ENCODE assay signal across 9 mouse cellular contexts in the genomic region with DNA sequence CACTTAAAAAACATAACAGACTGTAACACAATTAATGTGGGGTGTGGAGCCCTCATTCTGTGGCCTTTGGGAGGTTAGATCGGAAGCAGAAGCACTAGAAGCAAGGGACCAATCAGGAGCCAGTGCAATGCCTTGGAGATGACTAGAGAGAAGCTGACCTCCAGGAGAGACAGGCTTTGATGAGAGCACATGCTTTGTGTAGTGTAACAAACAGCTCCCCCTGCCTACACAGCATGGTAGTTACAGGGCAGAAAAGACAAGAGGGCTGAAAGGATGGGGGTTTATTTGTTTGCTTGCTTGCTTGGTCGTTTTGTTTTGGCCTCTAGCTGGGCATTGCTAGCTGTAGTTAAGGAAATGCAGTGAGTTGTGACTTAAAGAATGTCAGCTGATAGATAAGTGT. TPM values are rescaled to one million over a fixed set of nuclear protein-coding genes. Genes with fewer than 3 reads are reported as not detected.
DNase-seq lines count a peak whose midpoint lies in the region; ATAC-seq and TF ChIP-seq lines count a peak whose summit lies in the region.
"Had no signal": no experiment of that assay in that cellular context is flagged by ENCODE, and none has a peak within 500 bp of the region (broad histone marks: within the 10 kb centered on the region; RNA-seq: fewer than 3 reads in every experiment).

No protein-coding gene starts in this region.

- no peaks in the 10 kb centered on the region for H3K9me3 ChIP-seq in heart, embryonic 11.5 days (replicated peaks; ENCODE audit: control insufficient read depth, low read length)
- H3K9me3 ChIP-seq in forebrain, embryonic 16.5 days (ENCODE audit: control insufficient read depth, low read length), result no peaks in the 10 kb centered on the region
- H3K9me3 ChIP-seq in limb, embryonic 11.5 days (ENCODE audit: control insufficient read depth, low read length), result no peaks in the 10 kb centered on the region
- H3K9me3 ChIP-seq in neural tube, embryonic 14.5 days (ENCODE audit: control insufficient read depth, low read length), result no peaks in the 10 kb centered on the region

- no peak for TF ChIP-seq POLR2A in heart, adult 2 months (IDR thresholded peaks at IDR 0.05; ENCODE audit: insufficient read depth, low read depth, low read length)
- no peak for TF ChIP-seq POLR2A in bone marrow, adult 2 months (IDR thresholded peaks at IDR 0.05; ENCODE audit: borderline replicate concordance, control insufficient read depth, low read depth, low read length)

- intact Hi-C loops in heart, adult 2 months (cut with DNase I), result loop anchor here (1.0 to 5.0 kb wide), 3 partner anchors 76 to 326 kb away; no protein-coding TSS in a partner anchor

- ATAC-seq in heart, embryonic 11.5 days (replicated peaks; ENCODE audit: insufficient number of reproducible peaks, low FRiP score, low TSS enrichment), result no peak
- peak; percentile 58; the same call in 1 of the 2 replicates for ATAC-seq in forebrain, embryonic 16.5 days
- ATAC-seq in limb, embryonic 11.5 days (ENCODE audit: insufficient number of reproducible peaks, low FRiP score, low TSS enrichment, low read depth), result no peak
- ATAC-seq in neural tube, embryonic 14.5 days (ENCODE audit: low read depth), result peak; percentile 66; the same call in 1 of the 2 replicates

- H3K4me3 ChIP-seq in heart, adult 2 months, result no peak overlapping the region
- no peak overlapping the region for H3K4me3 ChIP-seq in heart, embryonic 11.5 days (ENCODE audit: low read depth, low read length)
- H3K4me3 ChIP-seq in bone marrow, adult 2 months (replicated peaks; ENCODE audit: control insufficient read depth, low read depth, low read length), result no peak overlapping the region
- H3K4me3 ChIP-seq in forebrain, embryonic 16.5 days (replicated peaks; ENCODE audit: low read length), result no peak overlapping the region
- no peak overlapping the region for H3K4me3 ChIP-seq in limb, embryonic 11.5 days (ENCODE audit: low read depth, low read length)
- H3K4me3 ChIP-seq in neural tube, embryonic 14.5 days (ENCODE audit: low read depth, low read length), result no peak overlapping the region

- no peaks in the 10 kb centered on the region for H3K4me1 ChIP-seq in heart, adult 2 months (ENCODE audit: control insufficient read depth, insufficient read depth, low read length)
- H3K4me1 ChIP-seq in heart, embryonic 11.5 days (ENCODE audit: control insufficient read depth, insufficient read depth, low read length), result no peaks in the 10 kb centered on the region
- no peaks in the 10 kb centered on the region for H3K4me1 ChIP-seq in bone marrow, adult 2 months (ENCODE audit: control insufficient read depth, insufficient read depth, low read length)
- no peaks in the 10 kb centered on the region for H3K4me1 ChIP-seq in forebrain, embryonic 16.5 days (replicated peaks; ENCODE audit: control insufficient read depth, insufficient read depth, low read length)
- H3K4me1 ChIP-seq in limb, embryonic 11.5 days (ENCODE audit: control insufficient read depth, insufficient read depth, low read length), result no peaks in the 10 kb centered on the region
- no peaks in the 10 kb centered on the region for H3K4me1 ChIP-seq in neural tube, embryonic 14.5 days (ENCODE audit: control insufficient read depth, insufficient read depth, low read length)

- DNase-seq in heart, adult 2 months, result peak; percentile 19 to 30
- DNase-seq in CD4-positive helper T cell, adult 2 months (ENCODE audit: low read depth, low spot score), result peak; percentile 16
- DNase-seq in limb, embryonic 11.5 days (ENCODE audit: low spot score), result peak; percentile 41
- no peak for DNase-seq in ovary, adult 18-20 months (ENCODE audit: low spot score)

- TF ChIP-seq CTCF in heart, adult 2 months (IDR thresholded peaks at IDR 0.05), result peak; percentile 81
- peak; percentile 31 for TF ChIP-seq CTCF in bone marrow, adult 2 months (IDR thresholded peaks at IDR 0.05; ENCODE audit: control insufficient read depth, insufficient read depth, low read length)

- no peaks in the 10 kb centered on the region for H3K36me3 ChIP-seq in heart, adult 2 months (ENCODE audit: control insufficient read depth, insufficient read depth, low read length)
- no peaks in the 10 kb centered on the region for H3K36me3 ChIP-seq in heart, embryonic 11.5 days (ENCODE audit: control insufficient read depth, insufficient read depth, low read length)
- no peaks in the 10 kb centered on the region for H3K36me3 ChIP-seq in forebrain, embryonic 16.5 days (ENCODE audit: control insufficient read depth, insufficient read depth)
- H3K36me3 ChIP-seq in limb, embryonic 11.5 days (ENCODE audit: control insufficient read depth, insufficient read depth, low read length), result no peaks in the 10 kb centered on the region
- no peaks in the 10 kb centered on the region for H3K36me3 ChIP-seq in neural tube, embryonic 14.5 days (ENCODE audit: control insufficient read depth, insufficient read depth, low read length)

- H3K9ac ChIP-seq in heart, adult 2 months (ENCODE audit: low read depth, low read length), result no peak overlapping the region
- no peak overlapping the region for H3K9ac ChIP-seq in heart, embryonic 11.5 days (ENCODE audit: low read depth, low read length)
- no peak overlapping the region for H3K9ac ChIP-seq in forebrain, embryonic 16.5 days (replicated peaks; ENCODE audit: low read depth, low read length)
- H3K9ac ChIP-seq in limb, embryonic 11.5 days (ENCODE audit: low read length), result no peak overlapping the region
- no peak overlapping the region for H3K9ac ChIP-seq in neural tube, embryonic 14.5 days (replicated peaks; ENCODE audit: low read depth, low read length)

- TF ChIP-seq EP300 in heart, adult 2 months (IDR thresholded peaks at IDR 0.05; ENCODE audit: insufficient read depth, low read depth, low read length), result no peak

- no peaks in the 10 kb centered on the region for H3K79me2 ChIP-seq in heart, adult 2 months (replicated peaks; ENCODE audit: control insufficient read depth, insufficient read depth, low read length)

- no peak overlapping the region for H3K27ac ChIP-seq in heart, adult 2 months
- H3K27ac ChIP-seq in heart, embryonic 11.5 days (ENCODE audit: low read depth, low read length), result no peak overlapping the region
- H3K27ac ChIP-seq in bone marrow, adult 2 months (ENCODE audit: control insufficient read depth, insufficient read depth, low read depth, low read length, poor library complexity), result no peak overlapping the region
- H3K27ac ChIP-seq in forebrain, embryonic 16.5 days (ENCODE audit: low read length), result no peak overlapping the region
- no peak overlapping the region for H3K27ac ChIP-seq in limb, embryonic 11.5 days (replicated peaks; ENCODE audit: low read depth, low read length)
- H3K27ac ChIP-seq in neural tube, embryonic 14.5 days (ENCODE audit: low read depth, low read length), result no peak overlapping the region

- H3K4me2 ChIP-seq in heart, embryonic 11.5 days, result no peak overlapping the region
- no peak overlapping the region for H3K4me2 ChIP-seq in forebrain, embryonic 16.5 days (ENCODE audit: low read length)
- H3K4me2 ChIP-seq in limb, embryonic 11.5 days (ENCODE audit: low read depth, severe bottlenecking), result no peak overlapping the region
- H3K4me2 ChIP-seq in neural tube, embryonic 14.5 days (ENCODE audit: low read depth, low read length), result no peak overlapping the region

- 0 out of 2 replicates have a peak, but pooled peaks cover 2% of the 10 kb centered on the region for H3K27me3 ChIP-seq in heart, adult 2 months (ENCODE audit: control insufficient read depth, insufficient read depth, low read length)
- peaks cover 4% of the 10 kb centered on the region for H3K27me3 ChIP-seq in heart, embryonic 11.5 days (ENCODE audit: control insufficient read depth, insufficient read depth, low read length)
- no peaks in the 10 kb centered on the region for H3K27me3 ChIP-seq in forebrain, embryonic 16.5 days (replicated peaks; ENCODE audit: control insufficient read depth, insufficient read depth, low read length)
- no peaks in the 10 kb centered on the region for H3K27me3 ChIP-seq in limb, embryonic 11.5 days (ENCODE audit: control insufficient read depth, insufficient read depth, low read length)
- no peaks in the 10 kb centered on the region for H3K27me3 ChIP-seq in neural tube, embryonic 14.5 days (ENCODE audit: control insufficient read depth, insufficient read depth, low read length)

- WGBS in heart, adult 2 months, result 8% methylated on average over 2 of the region's 2 CpGs
- WGBS in heart, embryonic 11.5 days (ENCODE audit: insufficient replicate concordance), result 7% methylated on average over 2 of the region's 2 CpGs
- WGBS in bone marrow, adult 2 months, result 3% methylated on average over 2 of the region's 2 CpGs
- 5% methylated on average over 2 of the region's 2 CpGs for WGBS in forebrain, embryonic 16.5 days
- WGBS in limb, embryonic 11.5 days, result 12% methylated on average over 2 of the region's 2 CpGs
- WGBS in neural tube, embryonic 14.5 days, result 5% methylated on average over 2 of the region's 2 CpGs

RNA-seq across cellular contexts. Expression of gene Ccdc174, which starts 25.3 kb away (rescaled TPM):
- 10 to 100 TPM in 1 of 2 experiments, 1 to 10 TPM in 1; 9.0 to 10.1 TPM for total RNA-seq in heart, adult 2 months (2021)
- 2.8 and 4.1 TPM in 2 replicates for polyA plus RNA-seq in heart, adult 2 months (2012; rRNA removed)
- 24.2 and 30.2 TPM in 2 replicates for polyA plus RNA-seq in heart, embryonic 11.5 days (2014; fragmentation: Nextera tagmentation; extraction: Ambion mirVana)
- polyA plus RNA-seq in bone marrow, adult 2 months (2011; ENCODE audit: insufficient read depth, insufficient read length, low replicate concordance, missing spikeins), result 25.3 and 25.8 TPM in 2 replicates
- 41.0 and 47.0 TPM in 2 replicates for polyA plus RNA-seq in forebrain, embryonic 16.5 days (2015; fragmentation: Nextera tagmentation; extraction: Ambion mirVana)
- 43.3 and 46.1 TPM in 2 replicates for polyA plus RNA-seq in limb, embryonic 11.5 days (2014; fragmentation: Nextera tagmentation; extraction: Ambion mirVana)
- polyA plus RNA-seq in neural tube, embryonic 14.5 days (2014; fragmentation: Nextera tagmentation; extraction: Ambion mirVana), result 41.2 and 44.2 TPM in 2 replicates

RNA-seq across cellular contexts. Expression of gene Grip2, which starts 25.5 kb away (rescaled TPM):
- 10 to 100 TPM in 1 of 2 experiments, 1 to 10 TPM in 1; 8.5 to 12.4 TPM for total RNA-seq in heart, adult 2 months (2021)
- 25.2 and 37.9 TPM in 2 replicates for polyA plus RNA-seq in heart, adult 2 months (2012; rRNA removed)
- polyA plus RNA-seq in heart, embryonic 11.5 days (2014; fragmentation: Nextera tagmentation; extraction: Ambion mirVana), result 4.5 and 6.2 TPM in 2 replicates
- polyA plus RNA-seq in bone marrow, adult 2 months (2011; ENCODE audit: insufficient read depth, insufficient read length, low replicate concordance, missing spikeins), result not detected in 2 replicates
- 11.4 and 13.6 TPM in 2 replicates for polyA plus RNA-seq in forebrain, embryonic 16.5 days (2015; fragmentation: Nextera tagmentation; extraction: Ambion mirVana)
- polyA plus RNA-seq in limb, embryonic 11.5 days (2014; fragmentation: Nextera tagmentation; extraction: Ambion mirVana), result 0.16 and 0.33 TPM in 2 replicates
- 9.8 and 10.4 TPM in 2 replicates for polyA plus RNA-seq in neural tube, embryonic 14.5 days (2014; fragmentation: Nextera tagmentation; extraction: Ambion mirVana)

RNA-seq across cellular contexts. Expression of gene 4930590J08Rik, which starts 50.1 kb away (rescaled TPM):
- total RNA-seq in heart, adult 2 months (2021), result under 1 TPM; 0.52 to 0.78 TPM
- polyA plus RNA-seq in heart, adult 2 months (2012; rRNA removed), result 0.43 and 0.94 TPM in 2 replicates
- polyA plus RNA-seq in heart, embryonic 11.5 days (2014; fragmentation: Nextera tagmentation; extraction: Ambion mirVana), result 0.20 and 0.25 TPM in 2 replicates
- polyA plus RNA-seq in bone marrow, adult 2 months (2011; ENCODE audit: insufficient read depth, insufficient read length, low replicate concordance, missing spikeins), result 0.36 TPM in 1 of 2 replicates, not detected in the other
- 0.58 and 0.98 TPM in 2 replicates for polyA plus RNA-seq in forebrain, embryonic 16.5 days (2015; fragmentation: Nextera tagmentation; extraction: Ambion mirVana)
- 0.48 and 0.73 TPM in 2 replicates for polyA plus RNA-seq in limb, embryonic 11.5 days (2014; fragmentation: Nextera tagmentation; extraction: Ambion mirVana)
- 1.7 and 2.2 TPM in 2 replicates for polyA plus RNA-seq in neural tube, embryonic 14.5 days (2014; fragmentation: Nextera tagmentation; extraction: Ambion mirVana)
- polyA plus RNA-seq: liver, embryonic 16.5 days had no signal

Comparison
In these comparisons a context has a peak if more than half of its experiments do, and no peak if none do; other contexts are left out.
1. ATAC-seq: peak in forebrain, embryonic 16.5 days (single experiment) and neural tube, embryonic 14.5 days (single experiment); none in heart, embryonic 11.5 days (single experiment) and limb, embryonic 11.5 days (single experiment).